Mouse (Mus musculus): ENCODE results near the gene Oxa1l. TPM values are rescaled to one million over a fixed set of nuclear protein-coding genes. Genes with fewer than 3 reads are reported as not detected.
A peak's percentile ranks its signal among the peaks of the same experiment; 100 is the strongest.

Oxa1l gene
- total RNA-seq, 2 experiments from 2014 or later: 67.8 to 85.9 TPM

- no peak for DNase-seq (ENCODE audit: low spot score in 2 of 2)
These were observed 47.9 kb downstream of the Oxa1l start for GRCm38 (mm10) chr14:54408336-54409056.

- no peak for DNase-seq (ENCODE audit: low spot score in 2 of 2)
These were observed 48.5 kb downstream of the Oxa1l start for GRCm38 (mm10) chr14:54409057-54409645.

GRCm38 (mm10) chr14:54409980-54410810, 49.6 kb downstream of the Oxa1l start:
- no peak for DNase-seq (ENCODE audit: low spot score in 2 of 2)

GRCm38 (mm10) chr14:54412000-54412576, 51.5 kb downstream of the Oxa1l start:
- no peak for DNase-seq (ENCODE audit: low spot score in 2 of 2)

- peak in 1 of 2 experiments; percentile 60 for DNase-seq (ENCODE audit: low spot score in 2 of 2)
These were observed 52.1 kb downstream of the Oxa1l start for GRCm38 (mm10) chr14:54412629-54413170.

GRCm38 (mm10) chr14:54413877-54414700, 53.5 kb downstream of the Oxa1l start:
- DNase-seq (ENCODE audit: low spot score in 2 of 2): peak in 1 of 2 experiments; percentile 35

GRCm38 (mm10) chr14:54415241-54416020, 54.8 kb downstream of the Oxa1l start:
- no peak for DNase-seq (ENCODE audit: low spot score in 2 of 2)

GRCm38 (mm10) chr14:54416229-54416775, 55.7 kb downstream of the Oxa1l start:
- DNase-seq (ENCODE audit: low spot score in 2 of 2): no peak

GRCm38 (mm10) chr14:54416830-54417229, 56.2 kb downstream of the Oxa1l start:
- no peak for DNase-seq (ENCODE audit: low spot score in 2 of 2)

- no peak for DNase-seq (ENCODE audit: low spot score in 2 of 2)
These were observed 57.0 kb downstream of the Oxa1l start, which contains the start of gene Slc7a7 for GRCm38 (mm10) chr14:54417623-54418081. Gene Slc7a7, minus strand, starts transcription at chr14:54417780.

Other genes starting within 250 kb of the Oxa1l start
- 10 to 100 TPM; 89.9 to 92.3 TPM for gene Dad1, start 106.7 kb upstream of the Oxa1l start, total RNA-seq (2021)
- gene Abhd4, start 106.6 kb upstream of the Oxa1l start, total RNA-seq (2021): 10 to 100 TPM; 30.1 to 31.5 TPM
- gene Olfr49, start 75.9 kb upstream of the Oxa1l start, total RNA-seq (2021): not detected
- 1 to 10 TPM; 6.2 to 7.3 TPM for gene Slc7a7, start 56.9 kb downstream of the Oxa1l start, total RNA-seq (2021)
- 100 to 1,000 TPM; 151 to 166 TPM for gene Mrpl52, start 66.1 kb downstream of the Oxa1l start, total RNA-seq (2021)
- gene Mmp14, start 70.8 kb downstream of the Oxa1l start, total RNA-seq (2021): 100 to 1,000 TPM; 222 to 237 TPM
- 10 to 100 TPM; 39.0 to 42.9 TPM for gene Lrp10, start 103.3 kb downstream of the Oxa1l start, total RNA-seq (2021)
- gene Rem2, start 115.3 kb downstream of the Oxa1l start, total RNA-seq (2021): not detected
- gene Prmt5, start 156.7 kb downstream of the Oxa1l start, total RNA-seq (2021): 10 to 100 TPM; 40.0 to 40.4 TPM
- 10 to 100 TPM; 18.1 to 21.2 TPM for gene Haus4, start 193.8 kb downstream of the Oxa1l start, total RNA-seq (2021)
- 10 to 100 TPM; 14.6 to 15.8 TPM for gene Ajuba, start 216.7 kb downstream of the Oxa1l start, total RNA-seq (2021)
- 1 to 10 TPM; 4.3 to 6.8 TPM for gene 4931414P19Rik, start 245.2 kb downstream of the Oxa1l start, total RNA-seq (2021)